Mouse (Mus musculus) forebrain, embryonic 16.5 days (tissue): ENCODE measurements at regions not wholly inside any gene's neighbourhood (a gene's known extent, or its start where the extent isn't known, plus 50 kb on each side); places are given as distances from the start of the nearest gene placed in this dataset.

ENCODE experiments used
- ATAC-seq: fragments of 200-750 bp; cut with Nextera tagmentation; 2 replicates; pipeline ENCODE4 v1.8.0; 2017; ENCODE audit warnings: mild to moderate bottlenecking, moderate library complexity
- H3K27ac ChIP-seq: fragments of 300-500 bp; sonication (generic); 2 replicates; pipeline ENCODE4 v1.5.1; 2014; ENCODE audit warnings: low read length, control low read depth
- H3K27me3 ChIP-seq: fragments of 300-500 bp; sonication (generic); replicated peaks from 2 replicates; pipeline ENCODE4 v1.6.1; 2014; ENCODE audit warnings: low read length; ENCODE audit not compliant: control insufficient read depth, insufficient read depth
- H3K36me3 ChIP-seq: fragments of 300-500 bp; sonication (generic); 2 replicates; pipeline ENCODE4 v1.6.1; 2014; ENCODE audit not compliant: control insufficient read depth, insufficient read depth
- H3K4me1 ChIP-seq: fragments of 300-500 bp; sonication (generic); replicated peaks from 2 replicates; pipeline ENCODE4 v1.6.1; 2014; ENCODE audit warnings: low read length; ENCODE audit not compliant: control insufficient read depth, insufficient read depth
- H3K4me2 ChIP-seq: fragments of 300-500 bp; sonication (generic); 2 replicates; pipeline ENCODE4 v1.6.1; 2014; ENCODE audit warnings: mild to moderate bottlenecking, low read length, control low read depth
- H3K4me3 ChIP-seq: fragments of 300-500 bp; sonication (generic); replicated peaks from 2 replicates; pipeline ENCODE4 v1.5.1; 2014; ENCODE audit warnings: mild to moderate bottlenecking, low read length, control low read depth
- H3K9ac ChIP-seq: fragments of 300-500 bp; sonication (generic); replicated peaks from 2 replicates; pipeline ENCODE4 v1.6.1; 2014; ENCODE audit warnings: low read depth, low read length, control low read depth
- H3K9me3 ChIP-seq: fragments of 300-500 bp; sonication (generic); 2 replicates; pipeline ENCODE4 v1.6.1; 2016; ENCODE audit warnings: low read length; ENCODE audit not compliant: control insufficient read depth
- WGBS: fragments of 180-500 bp; shearing (Covaris S2); extraction: QIAGEN DNeasy Blood & Tissue Kit; methylation state at CpG from one replicate; pipeline ENCODE4 v1.1.7; 2014; 5-methylcytosine and 5-hydroxymethylcytosine counted together

DNA sequence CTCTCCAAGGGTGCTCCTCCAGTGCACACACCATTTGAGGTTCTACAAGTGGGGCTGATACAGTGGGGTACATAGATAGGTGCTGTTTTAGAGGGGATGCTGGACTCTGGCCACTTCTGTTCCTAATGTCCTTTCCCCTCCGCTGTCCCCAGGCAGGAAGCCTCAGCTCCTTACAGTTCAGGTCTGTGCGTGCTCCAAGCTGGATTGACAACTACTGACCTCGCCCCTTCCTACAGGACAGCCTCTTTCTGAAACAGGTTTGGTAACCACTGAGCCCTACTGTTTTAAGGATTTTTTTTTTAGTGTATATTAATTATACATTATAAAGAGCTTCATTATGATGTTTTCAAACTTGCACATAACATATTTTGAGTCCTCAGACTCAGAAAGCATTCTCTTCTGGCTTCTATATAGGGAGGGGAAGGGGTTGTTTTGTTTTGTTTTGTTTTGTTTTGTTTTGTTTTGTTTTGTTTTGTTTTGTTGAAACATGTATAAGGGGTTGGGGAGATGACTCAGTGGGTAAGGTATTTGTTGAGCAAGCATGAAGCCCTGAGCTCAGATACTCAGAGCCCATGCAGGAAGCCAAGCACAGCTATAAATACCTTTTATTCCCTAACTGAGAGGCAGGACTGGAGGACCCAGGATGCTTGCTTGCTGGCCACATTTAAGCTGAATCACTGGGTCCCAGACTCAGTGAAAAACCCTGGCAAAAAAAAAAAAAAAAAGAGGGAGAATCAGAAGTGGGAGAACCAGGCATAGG lies 81.4 kb upstream of the Hand1 start:
- Histone ChIP-seq H3K4me3 (no peak overlapping the region), H3K4me2 (no peak overlapping the region), H3K27ac (no peak overlapping the region), H3K9me3 (no peaks in the 10 kb centered on the region), H3K27me3 (no peaks in the 10 kb centered on the region), H3K4me1 (no peaks in the 10 kb centered on the region), H3K36me3 (no peaks in the 10 kb centered on the region), H3K9ac (no peak overlapping the region)
- 83% methylated on average over 3 of the region's 3 CpGs for WGBS
- no peak for ATAC-seq

DNA sequence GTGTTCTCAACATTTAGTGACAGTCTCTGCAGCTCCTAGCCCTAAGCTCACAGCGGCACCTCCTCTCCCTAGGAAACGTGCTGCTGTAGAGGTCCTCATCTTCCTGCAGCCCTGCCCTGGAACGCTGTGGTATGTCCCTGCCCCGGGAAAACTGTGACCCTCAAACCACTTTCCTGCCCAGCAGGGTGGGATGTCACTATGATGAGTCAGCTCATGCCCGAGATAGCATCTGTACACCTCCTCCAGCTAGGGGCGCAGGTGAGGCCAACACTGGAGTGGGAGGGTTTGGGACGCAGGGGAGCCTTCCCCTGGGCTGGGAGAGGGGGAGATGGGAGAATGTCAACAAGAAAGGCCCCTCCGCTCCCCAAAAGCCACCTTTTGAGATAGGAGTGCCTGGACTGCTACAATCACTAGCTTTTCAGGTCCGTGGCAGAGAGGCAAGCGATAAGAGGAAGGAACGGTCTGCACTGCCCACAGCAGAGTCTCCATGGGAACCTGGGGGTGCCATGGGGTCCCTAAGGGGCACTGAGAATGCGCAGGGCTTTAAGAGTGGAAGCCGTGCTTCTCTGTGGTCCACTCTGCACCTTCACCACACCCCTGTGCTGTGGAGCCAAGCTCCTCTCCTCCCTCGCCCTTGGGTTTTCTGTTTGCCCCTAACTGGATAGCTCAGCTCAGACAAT lies 80.5 kb upstream of the Hand1 start:
- Histone ChIP-seq H3K27me3 (no peaks in the 10 kb centered on the region), H3K4me2 (no peak overlapping the region), H3K36me3 (no peaks in the 10 kb centered on the region), H3K4me3 (no peak overlapping the region), H3K9ac (no peak overlapping the region), H3K27ac (no peak overlapping the region), H3K9me3 (no peaks in the 10 kb centered on the region), H3K4me1 (no peaks in the 10 kb centered on the region)
- WGBS, result 59% methylated on average over 14 of the region's 14 CpGs
- no peak for ATAC-seq

GRCm38 (mm10) chr11:57911698-57912283 lies 79.2 kb upstream of the Hand1 start:
- no peak overlapping the region for H3K4me3 ChIP-seq
- no peak overlapping the region for H3K4me2 ChIP-seq
- no peaks in the 10 kb centered on the region for H3K36me3 ChIP-seq
- no peaks in the 10 kb centered on the region for H3K9me3 ChIP-seq
- 66% methylated on average over 10 of the region's 10 CpGs for WGBS
- no peak overlapping the region for H3K9ac ChIP-seq
- no peaks in the 10 kb centered on the region for H3K27me3 ChIP-seq
- H3K4me1 ChIP-seq, result no peaks in the 10 kb centered on the region
- no peak overlapping the region for H3K27ac ChIP-seq
- ATAC-seq, result no peak

- WGBS, result 75% methylated on average over 9 of the region's 9 CpGs
- H3K27ac ChIP-seq, result no peak overlapping the region
- no peak overlapping the region for H3K4me3 ChIP-seq
- no peaks in the 10 kb centered on the region for H3K9me3 ChIP-seq
- H3K36me3 ChIP-seq, result no peaks in the 10 kb centered on the region
- no peak for ATAC-seq
- no peak overlapping the region for H3K9ac ChIP-seq
- no peaks in the 10 kb centered on the region for H3K27me3 ChIP-seq
- H3K4me1 ChIP-seq, result no peaks in the 10 kb centered on the region
- H3K4me2 ChIP-seq, result no peak overlapping the region
These were observed 71.6 kb upstream of the Hand1 start for GRCm38 (mm10) chr11:57904216-57904615.

- Histone ChIP-seq H3K4me1 (no peaks in the 10 kb centered on the region), H3K4me3 (no peak overlapping the region), H3K9ac (no peak overlapping the region), H3K27me3 (no peaks in the 10 kb centered on the region), H3K36me3 (no peaks in the 10 kb centered on the region), H3K9me3 (no peaks in the 10 kb centered on the region), H3K4me2 (no peak overlapping the region), H3K27ac (no peak overlapping the region)
- no peak for ATAC-seq
- 66% methylated on average over 4 of the region's 4 CpGs for WGBS
These were observed 66.7 kb upstream of the Hand1 start for GRCm38 (mm10) chr11:57899335-57899734.

GRCm38 (mm10) chr11:57895497-57895896 lies 62.9 kb upstream of the Hand1 start:
- H3K4me1 ChIP-seq, result no peaks in the 10 kb centered on the region
- no peak overlapping the region for H3K9ac ChIP-seq
- no peaks in the 10 kb centered on the region for H3K36me3 ChIP-seq
- no peaks in the 10 kb centered on the region for H3K27me3 ChIP-seq
- 54% methylated on average over 1 of the region's 1 CpGs for WGBS
- no peak overlapping the region for H3K4me3 ChIP-seq
- H3K4me2 ChIP-seq, result no peak overlapping the region
- ATAC-seq, result no peak
- H3K27ac ChIP-seq, result no peak overlapping the region
- H3K9me3 ChIP-seq, result no peaks in the 10 kb centered on the region

GRCm38 (mm10) chr11:57882736-57883635 lies 50.4 kb upstream of the Hand1 start:
- WGBS, result 77% methylated on average over 15 of the region's 15 CpGs
- H3K9me3 ChIP-seq, result no peaks in the 10 kb centered on the region
- no peaks in the 10 kb centered on the region for H3K4me1 ChIP-seq
- H3K9ac ChIP-seq, result no peak overlapping the region
- no peak for ATAC-seq
- H3K27me3 ChIP-seq, result no peaks in the 10 kb centered on the region
- H3K27ac ChIP-seq, result no peak overlapping the region
- no peak overlapping the region for H3K4me2 ChIP-seq
- H3K4me3 ChIP-seq, result no peak overlapping the region
- H3K36me3 ChIP-seq, result no peaks in the 10 kb centered on the region
